Mouse (Mus musculus) forebrain, embryonic 10.5 days (tissue): ENCODE results near the gene Coq8b. TPM values are rescaled to one million over a fixed set of nuclear protein-coding genes. Genes with fewer than 3 reads are reported as not detected.
"Not testable (repeated sequence)": the region's sequence is repeated elsewhere in the genome, so short reads cannot be mapped to it uniquely, and the experiment has no call there.

Experiments used
- DNase-seq: peaks from one replicate; pipeline ENCODE4 v3.0.0-alpha.2; 2017; ENCODE audit warnings: low spot score; ENCODE audit errors: extremely low spot score
- H3K27ac ChIP-seq: fragments of 300-500 bp; sonication (generic); 2 replicates; pipeline ENCODE4 v1.5.1; 2016; ENCODE audit warnings: mild to moderate bottlenecking
- H3K27me3 ChIP-seq: fragments of 300-500 bp; sonication (generic); 2 replicates; pipeline ENCODE4 v1.6.1; 2016; ENCODE audit warnings: mild to moderate bottlenecking; ENCODE audit not compliant: poor library complexity, severe bottlenecking
- H3K36me3 ChIP-seq: fragments of 300-500 bp; sonication (generic); replicated peaks from 2 replicates; pipeline ENCODE4 v1.6.1; 2016; ENCODE audit warnings: mild to moderate bottlenecking, moderate library complexity
- H3K4me1 ChIP-seq: fragments of 300-500 bp; sonication (generic); 2 replicates; pipeline ENCODE4 v1.6.1; 2016
- H3K4me3 ChIP-seq: fragments of 300-500 bp; sonication (generic); 2 replicates; pipeline ENCODE4 v1.5.1; 2016; ENCODE audit warnings: mild to moderate bottlenecking, moderate library complexity
- H3K9me3 ChIP-seq: fragments of 300-500 bp; sonication (generic); 2 replicates; pipeline ENCODE4 v1.6.1; 2016; ENCODE audit warnings: mild to moderate bottlenecking, moderate library complexity
- WGBS: fragments of 180-500 bp; shearing (Covaris S2); methylation state at CpG from one replicate; pipeline ENCODE4 v1.1.7; 2016; 5-methylcytosine and 5-hydroxymethylcytosine counted together
- polyA plus RNA-seq: library from polyadenylated mRNA; unstranded; fragments of >200 nt; fragmentation: Nextera tagmentation; extraction: Ambion mirVana; gene quantifications from 2 replicates; pipeline ENCODE4 v1.2.1, GENCODE M21; 2016

Coq8b gene
- polyA plus RNA-seq, 1 experiment from 2014 or later: 24.1 TPM

DNA sequence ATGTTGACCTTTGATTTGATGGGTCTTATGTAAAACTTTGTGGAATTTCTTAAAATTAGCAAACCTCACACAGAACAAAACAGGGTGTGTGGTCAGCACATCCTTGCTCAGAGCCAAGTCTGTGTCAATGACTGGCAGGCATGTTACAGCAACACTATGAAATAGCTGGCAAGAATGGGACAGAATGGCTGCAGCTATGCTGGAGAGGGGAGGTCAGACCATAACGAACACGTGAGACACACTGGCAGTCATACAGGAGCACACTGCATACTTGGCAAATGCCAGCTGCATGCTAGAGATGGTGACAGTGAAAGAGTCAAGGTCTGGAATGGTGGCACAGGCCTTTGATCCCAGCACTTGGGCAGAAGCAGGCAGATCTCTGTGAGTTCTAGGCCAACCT is 2.9 kb downstream of the Coq8b start:
- no peak for DNase-seq

DNA sequence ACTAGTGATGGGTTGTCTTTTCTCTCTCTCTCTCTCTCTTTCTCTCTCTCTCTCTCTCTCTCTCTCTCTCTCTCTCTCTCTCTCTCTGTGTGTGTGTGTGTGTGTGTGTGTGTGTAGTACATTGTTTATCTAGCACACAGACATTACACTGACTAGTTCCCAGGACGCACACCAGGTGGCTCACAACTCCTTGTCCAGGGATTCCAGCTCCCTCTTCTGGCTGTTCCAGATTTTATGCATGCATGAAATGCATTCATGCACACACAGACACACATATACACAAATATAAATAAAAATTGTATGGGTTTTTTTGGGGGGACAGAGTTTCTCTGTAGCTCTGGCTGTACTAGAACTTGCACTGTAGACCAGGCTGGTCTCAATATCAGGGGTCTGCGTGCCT is 4.7 kb downstream of the Coq8b start:
- WGBS: 98% methylated on average over 2 of the region's 2 CpGs
- no peak overlapping the region for H3K27ac ChIP-seq
- H3K36me3 ChIP-seq: peaks cover 29% of the 10 kb centered on the region
- no peak for DNase-seq
- no peaks in the 10 kb centered on the region for H3K9me3 ChIP-seq
- no peaks in the 10 kb centered on the region for H3K27me3 ChIP-seq
- peaks cover 17% of the 10 kb centered on the region for H3K4me1 ChIP-seq
- no peak overlapping the region for H3K4me3 ChIP-seq

More for the DNA sequence above, 2.9 kb downstream of the Coq8b start:
- no peaks in the 10 kb centered on the region for H3K27me3 ChIP-seq
- 94% methylated on average over 2 of the region's 2 CpGs for WGBS
- H3K9me3 ChIP-seq: no peaks in the 10 kb centered on the region
- peaks cover 20% of the 10 kb centered on the region for H3K36me3 ChIP-seq
- H3K27ac ChIP-seq: no peak overlapping the region
- peaks cover 25% of the 10 kb centered on the region for H3K4me1 ChIP-seq
- H3K4me3 ChIP-seq: no peak overlapping the region

DNA sequence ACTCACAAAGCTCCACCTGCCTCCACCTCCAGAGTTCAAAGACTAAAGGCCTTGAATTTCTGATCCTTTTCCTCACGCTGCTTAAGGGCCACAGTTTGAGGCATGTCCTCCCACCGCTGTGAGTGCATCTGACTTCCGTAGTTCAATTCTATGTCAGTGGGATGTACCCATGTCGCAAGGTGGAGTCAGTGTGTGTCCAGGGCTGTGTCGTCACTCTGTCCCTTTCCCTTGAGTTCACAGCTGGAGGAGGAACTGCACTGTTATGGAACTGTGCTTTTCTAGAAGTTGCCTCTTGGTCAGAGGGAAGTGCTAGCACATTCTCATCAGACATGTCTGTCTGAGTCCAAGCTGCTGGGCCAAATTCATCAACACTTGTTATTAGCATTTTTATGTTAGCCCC is 5.7 kb downstream of the Coq8b start:
- WGBS: 94% methylated on average over 5 of the region's 5 CpGs
- 0 out of 2 replicates have a peak, but pooled peaks cover 3% of the 10 kb centered on the region for H3K9me3 ChIP-seq
- H3K36me3 ChIP-seq: peaks cover 39% of the 10 kb centered on the region
- no peak overlapping the region for H3K4me3 ChIP-seq
- peaks cover 9% of the 10 kb centered on the region for H3K4me1 ChIP-seq
- H3K27me3 ChIP-seq: no peaks in the 10 kb centered on the region
- no peak overlapping the region for H3K27ac ChIP-seq
- DNase-seq: no peak

DNA sequence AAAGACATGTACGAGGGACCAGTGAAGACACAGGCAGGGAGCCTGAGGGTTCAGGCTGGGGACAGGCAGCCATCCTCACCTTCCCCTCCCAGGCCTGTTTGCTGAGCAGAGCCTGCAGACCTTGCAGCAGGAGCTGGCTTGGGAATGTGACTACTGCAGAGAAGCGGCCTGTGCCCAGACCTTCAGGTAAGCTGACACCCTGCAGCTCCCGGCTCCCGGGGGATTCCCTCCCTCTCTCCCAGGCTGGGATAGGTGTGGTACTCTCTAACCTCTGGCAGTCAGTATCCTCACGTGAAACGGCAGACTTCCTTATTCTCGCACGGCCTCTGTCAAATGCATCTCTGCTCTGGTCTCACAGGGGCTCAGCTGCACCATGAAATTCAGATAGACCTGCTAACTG is 10.4 kb downstream of the Coq8b start:
- Histone ChIP-seq H3K9me3 (0 out of 2 replicates have a peak, but pooled peaks cover 3% of the 10 kb centered on the region), H3K36me3 (peaks cover 64% of the 10 kb centered on the region), H3K27me3 (no peaks in the 10 kb centered on the region), H3K4me3 (no peak overlapping the region), H3K27ac (no peak overlapping the region), H3K4me1 (no peaks in the 10 kb centered on the region)
- no peak for DNase-seq
- WGBS: 71% methylated on average over 8 of the region's 8 CpGs

DNA sequence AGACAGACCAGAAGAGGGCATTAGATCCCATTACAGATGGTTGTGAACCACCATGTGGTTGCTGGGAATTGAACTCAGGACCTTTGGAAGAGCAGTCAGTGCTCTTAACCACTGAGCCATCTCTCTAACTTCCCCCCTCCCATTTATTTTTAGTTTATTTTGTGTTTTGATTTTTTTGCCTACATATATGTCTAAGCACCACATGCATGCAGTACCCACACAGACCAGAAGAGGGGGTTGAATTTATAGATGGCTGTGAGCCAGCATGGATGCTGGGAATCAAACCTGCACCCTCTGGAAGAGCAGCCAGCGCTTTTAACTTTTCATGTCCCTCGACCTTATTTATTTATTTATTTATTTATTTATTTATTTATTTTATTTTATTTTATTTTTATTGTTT is 11.3 kb downstream of the Coq8b start:
- not testable (repeated sequence) for H3K9me3 ChIP-seq, H3K27ac ChIP-seq, H3K4me1 ChIP-seq, H3K27me3 ChIP-seq, H3K4me3 ChIP-seq, DNase-seq
- WGBS: 86% methylated on average over 2 of the region's 2 CpGs
- peaks cover 64% of the 10 kb centered on the region for H3K36me3 ChIP-seq

DNA sequence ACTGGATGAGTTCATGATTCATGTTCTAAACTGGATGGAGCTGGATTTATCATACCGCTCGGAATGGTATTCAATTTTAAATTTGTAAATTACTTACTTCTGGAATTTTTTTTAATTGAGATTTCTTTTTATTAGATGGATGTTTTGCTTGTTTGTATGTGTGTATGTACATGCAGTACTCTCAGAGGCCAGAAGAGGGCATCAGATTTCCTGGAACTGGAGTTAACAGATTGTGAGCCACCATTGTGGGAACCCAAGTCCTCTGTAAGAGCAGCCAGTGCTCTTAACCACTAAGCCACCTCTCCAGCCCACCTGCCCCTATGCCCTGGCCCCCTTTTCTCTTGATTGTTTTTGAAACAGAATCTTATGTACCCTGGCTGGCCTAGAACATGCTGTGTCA is 16.3 kb downstream of the Coq8b start:
- no peak for DNase-seq
- Histone ChIP-seq H3K4me1 (no peaks in the 10 kb centered on the region), H3K27ac (no peak overlapping the region), H3K36me3 (peaks cover 60% of the 10 kb centered on the region), H3K9me3 (no peaks in the 10 kb centered on the region), H3K27me3 (no peaks in the 10 kb centered on the region), H3K4me3 (no peak overlapping the region)
- 85% methylated on average over 2 of the region's 2 CpGs for WGBS

DNA sequence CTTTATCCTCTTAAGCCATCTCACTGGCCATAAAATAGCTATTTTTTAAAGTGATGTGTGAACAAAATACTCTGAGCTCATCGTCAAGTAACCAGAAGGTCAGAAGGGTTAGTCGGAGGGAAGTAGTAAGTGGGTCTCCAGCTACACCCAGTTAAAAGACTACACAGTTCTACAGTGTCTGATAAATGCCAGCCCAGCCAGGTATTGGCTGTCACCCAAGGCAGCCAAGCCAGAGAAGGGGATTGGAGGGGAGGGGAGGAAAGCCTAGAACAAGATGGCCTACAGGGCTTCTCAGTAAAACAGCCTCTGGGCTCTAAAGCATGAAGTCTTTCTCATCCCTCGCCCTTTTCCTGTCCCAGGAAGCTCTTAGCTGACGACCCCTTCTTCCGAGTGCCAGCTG is 17.1 kb downstream of the Coq8b start:
- Histone ChIP-seq H3K27me3 (no peaks in the 10 kb centered on the region), H3K4me3 (no peak overlapping the region), H3K9me3 (no peaks in the 10 kb centered on the region), H3K27ac (no peak overlapping the region), H3K36me3 (peaks cover 58% of the 10 kb centered on the region), H3K4me1 (no peaks in the 10 kb centered on the region)
- 87% methylated on average over 5 of the region's 5 CpGs for WGBS
- no peak for DNase-seq

DNA sequence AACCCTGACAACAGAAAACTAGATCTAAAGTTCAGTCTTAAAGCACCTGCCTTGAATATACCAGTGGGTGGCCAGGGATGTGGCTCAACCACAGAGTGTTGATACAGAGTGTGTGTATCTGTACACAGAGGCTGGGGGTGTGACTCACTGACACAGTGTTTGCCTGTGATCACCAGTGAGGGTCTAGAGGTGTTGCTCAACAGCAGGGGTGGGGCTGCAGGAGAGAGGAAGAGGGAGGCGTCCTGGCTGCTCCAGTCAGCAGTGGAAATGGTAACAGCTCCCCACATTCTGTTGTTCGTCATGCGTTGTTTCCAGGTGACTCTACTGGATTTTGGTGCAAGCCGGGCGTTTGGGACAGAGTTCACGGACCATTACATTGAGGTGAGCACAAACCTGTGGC is 19.1 kb downstream of the Coq8b start:
- H3K4me1 ChIP-seq: peaks cover 14% of the 10 kb centered on the region
- H3K4me3 ChIP-seq: no peak overlapping the region
- H3K27me3 ChIP-seq: 0 out of 2 replicates have a peak, but pooled peaks cover 5% of the 10 kb centered on the region
- DNase-seq: no peak
- WGBS: 89% methylated on average over 6 of the region's 6 CpGs
- H3K9me3 ChIP-seq: no peaks in the 10 kb centered on the region
- H3K27ac ChIP-seq: no peak overlapping the region
- peaks cover 40% of the 10 kb centered on the region for H3K36me3 ChIP-seq

DNA sequence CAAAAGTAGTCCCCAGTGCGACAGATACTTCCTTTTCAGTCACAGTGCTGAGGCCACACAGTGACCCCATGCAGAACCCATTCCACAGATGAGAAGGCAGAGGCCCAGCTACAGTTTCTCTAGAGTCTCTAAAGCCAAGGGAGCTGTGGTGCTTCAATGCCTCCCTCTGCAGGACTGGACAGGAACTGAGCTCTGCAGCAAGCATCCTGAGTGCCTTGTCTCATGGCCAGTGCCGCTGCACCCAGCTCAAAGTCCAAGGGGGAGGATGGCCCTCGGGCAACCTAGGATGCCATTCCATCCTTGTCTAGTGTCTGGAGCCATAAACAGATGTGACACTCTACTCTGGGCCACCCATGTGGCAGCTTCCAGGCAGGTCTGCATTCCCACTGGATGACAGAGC is 22.9 kb downstream of the Coq8b start:
- Histone ChIP-seq H3K9me3 (no peaks in the 10 kb centered on the region), H3K27me3 (peaks cover 13% of the 10 kb centered on the region; the same call in 1 of the 2 replicates), H3K36me3 (peaks cover 23% of the 10 kb centered on the region), H3K27ac (peak overlapping the region; percentile 31; the same call in 1 of the 2 replicates), H3K4me1 (peaks cover 50% of the 10 kb centered on the region), H3K4me3 (no peak overlapping the region)
- 85% methylated on average over 3 of the region's 3 CpGs for WGBS
- DNase-seq: no peak

DNA sequence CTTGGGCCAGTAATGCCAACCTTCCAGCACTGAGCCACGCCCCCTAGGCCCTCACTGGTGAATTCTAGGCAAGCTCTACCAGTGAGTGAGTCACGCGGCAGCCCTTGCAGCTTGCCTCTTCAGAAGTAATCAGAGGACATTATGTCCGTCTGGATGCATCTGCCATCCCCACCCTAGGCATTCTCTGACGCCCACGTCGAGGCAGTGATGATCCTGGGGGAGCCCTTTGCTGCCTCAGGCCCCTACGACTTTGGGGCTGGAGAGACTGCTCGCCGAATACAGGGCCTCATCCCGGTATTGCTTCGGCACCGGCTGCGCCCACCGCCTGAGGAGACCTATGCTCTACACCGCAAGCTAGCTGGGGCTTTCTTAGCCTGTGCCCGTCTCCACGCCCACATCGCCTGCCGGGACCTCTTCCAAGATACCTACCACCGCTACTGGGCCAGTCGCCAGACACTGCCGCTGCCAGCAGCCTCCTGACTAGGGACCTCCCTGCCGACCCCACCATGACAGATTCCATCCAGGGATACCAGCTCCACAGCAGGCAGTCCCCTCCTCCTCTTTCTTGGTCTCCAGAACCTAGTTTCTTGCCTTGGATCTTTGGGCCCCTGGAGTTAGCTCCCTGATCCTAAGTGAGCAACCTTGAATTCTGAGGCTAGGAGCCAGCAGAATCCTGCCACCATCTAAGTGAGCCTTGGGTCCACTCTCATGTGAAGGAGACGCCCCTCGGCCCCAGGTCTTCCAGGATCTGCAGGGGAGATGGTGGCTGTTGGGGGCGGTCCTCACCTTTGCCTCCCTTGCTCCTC is 24.4 kb downstream of the Coq8b start:
- Histone ChIP-seq H3K4me1 (peaks cover 65% of the 10 kb centered on the region), H3K4me3 (peak overlapping the region; percentile 92), H3K27ac (peak overlapping the region; percentile 94), H3K9me3 (no peaks in the 10 kb centered on the region), H3K36me3 (peaks cover 23% of the 10 kb centered on the region), H3K27me3 (peaks cover 13% of the 10 kb centered on the region; the same call in 1 of the 2 replicates)
- peak; percentile 41 for DNase-seq
- WGBS: 13% methylated on average over 27 of the region's 27 CpGs

DNA sequence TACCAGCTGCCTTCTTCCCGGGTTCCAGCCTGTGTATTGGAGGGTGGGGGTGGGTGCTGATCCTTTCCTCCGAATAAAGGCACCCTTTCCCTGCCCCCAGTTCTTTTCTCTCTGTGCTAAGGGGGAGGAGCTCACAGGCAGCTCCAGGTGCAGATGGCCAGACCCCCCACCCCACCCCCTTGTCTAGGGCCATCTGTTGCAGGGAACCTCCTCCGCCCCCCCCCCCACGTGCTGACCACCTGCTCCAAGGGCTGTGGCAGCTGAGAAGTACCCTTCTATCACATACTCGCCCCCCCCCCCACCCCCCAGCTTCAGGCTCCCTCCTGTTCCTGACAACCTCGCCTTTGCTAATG is 25.0 kb downstream of the Coq8b start:
- WGBS: under 1% methylated on average over 5 of the region's 6 CpGs

DNA sequence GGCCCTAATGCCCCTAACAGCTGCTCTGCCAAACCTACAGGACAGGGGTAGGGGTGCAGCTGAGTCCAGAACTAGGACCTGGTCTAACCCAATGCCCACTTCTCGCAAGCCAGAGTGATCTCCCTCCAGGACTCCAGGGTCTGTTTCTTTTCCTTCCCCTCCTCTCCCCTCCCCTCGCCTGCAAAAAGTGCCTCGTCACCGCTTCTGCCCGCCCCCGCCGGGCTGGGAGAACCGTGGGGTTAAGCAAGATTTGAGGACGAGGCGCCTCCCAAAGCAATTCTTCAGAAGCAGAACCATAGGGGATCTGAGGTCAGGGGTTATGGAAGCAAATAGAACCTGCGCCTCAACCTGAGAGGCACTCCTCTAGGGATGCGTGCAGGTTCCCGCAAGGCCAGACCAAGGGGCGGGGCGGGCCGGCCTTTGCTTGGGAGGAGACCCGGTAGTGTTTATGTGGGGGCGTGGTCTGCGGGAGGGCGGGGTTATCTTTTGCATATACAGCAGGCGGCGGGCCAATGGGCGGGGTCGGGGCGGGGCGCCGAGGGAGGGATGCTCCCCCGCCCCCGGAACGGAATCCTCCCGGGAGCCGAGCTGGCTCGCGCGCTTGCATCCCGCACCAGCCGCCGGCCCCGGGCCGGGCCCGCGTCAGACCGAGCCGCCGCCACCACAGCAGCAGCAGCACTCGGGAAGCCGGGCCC is 25.5 kb downstream of the Coq8b start, which contains the start of gene Numbl:
Gene Numbl (plus strand): TSS at position 229 of the 695 bp plus-strand sequence.
- H3K27ac ChIP-seq: peak within 1 kb of the TSS; percentile 94
- H3K9me3 ChIP-seq: no peaks in the 10 kb centered on the region
- peak; percentile 96 for DNase-seq
- H3K4me3 ChIP-seq: peak within 1 kb of the TSS; percentile 92
- H3K4me1 ChIP-seq: peaks cover 65% of the 10 kb centered on the region
- WGBS: under 1% methylated on average over 44 of the region's 47 CpGs
- H3K27me3 ChIP-seq: peaks cover 13% of the 10 kb centered on the region; the same call in 1 of the 2 replicates
- peaks cover 23% of the 10 kb centered on the region for H3K36me3 ChIP-seq

More for the DNA sequence above, 25.0 kb downstream of the Coq8b start:
- DNase-seq: peak; percentile 30
- Histone ChIP-seq H3K4me1 (peaks cover 65% of the 10 kb centered on the region), H3K4me3 (peak overlapping the region; percentile 92), H3K9me3 (no peaks in the 10 kb centered on the region), H3K36me3 (peaks cover 23% of the 10 kb centered on the region), H3K27me3 (peaks cover 13% of the 10 kb centered on the region; the same call in 1 of the 2 replicates), H3K27ac (peak overlapping the region; percentile 94)

DNA sequence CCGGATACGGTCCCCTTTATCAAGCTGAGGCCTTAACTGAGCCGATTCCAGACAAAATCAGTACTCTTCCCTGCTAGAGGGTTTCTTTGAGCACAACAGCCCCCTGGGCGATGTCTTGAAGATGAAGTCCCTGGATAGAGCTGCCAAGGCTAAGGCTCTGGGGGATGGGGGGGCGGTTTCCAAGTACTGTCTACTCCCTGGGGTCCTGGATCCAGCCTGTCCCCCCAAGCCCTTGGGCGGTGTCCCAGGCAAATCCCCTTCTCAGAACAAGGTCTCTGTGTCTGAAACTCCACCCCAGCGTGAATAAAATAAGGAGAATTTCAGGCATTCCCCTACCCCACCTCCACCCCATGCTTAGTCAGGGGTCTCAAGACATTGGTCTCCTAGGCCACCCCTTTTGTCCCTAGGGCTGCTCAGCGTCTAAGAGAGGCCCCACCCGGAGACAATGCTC is 26.5 kb downstream of the Coq8b start:
- peaks cover 65% of the 10 kb centered on the region for H3K4me1 ChIP-seq

More for the DNA sequence above, 26.5 kb downstream of the Coq8b start:
- peak; percentile 49 for DNase-seq
- peaks cover 13% of the 10 kb centered on the region; the same call in 1 of the 2 replicates for H3K27me3 ChIP-seq
- no peaks in the 10 kb centered on the region for H3K9me3 ChIP-seq
- peak overlapping the region; percentile 94 for H3K27ac ChIP-seq
- H3K4me3 ChIP-seq: peak overlapping the region; percentile 92
- peaks cover 27% of the 10 kb centered on the region for H3K36me3 ChIP-seq
- 2% methylated on average over 9 of the region's 9 CpGs for WGBS
